Mouse (Mus musculus): Measurements from ENCODE around the gene Lect2.

The Lect2 gene

DNA sequence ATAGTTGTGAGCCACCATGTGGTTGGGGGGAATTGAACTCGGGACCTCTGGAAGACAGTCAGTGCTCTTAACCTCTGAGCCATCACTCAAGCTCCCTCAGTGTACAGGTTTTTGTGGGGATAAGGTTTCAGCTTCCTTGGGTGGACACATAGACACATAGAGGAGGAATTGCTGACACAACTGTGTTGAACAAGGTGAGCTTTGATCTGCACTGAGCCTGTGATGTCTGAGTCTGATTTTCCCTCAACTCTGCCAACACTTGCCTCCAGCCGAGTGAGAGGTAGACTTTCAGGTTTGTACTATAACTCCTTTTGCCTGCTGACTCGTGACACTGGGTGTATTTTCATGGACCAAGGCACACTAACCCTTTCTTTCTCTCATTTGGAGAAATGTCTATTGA is 8.4 kb upstream of the Lect2 start:
- no peak for DNase-seq (ENCODE audit: extremely low spot score, low read depth, low spot score)

DNA sequence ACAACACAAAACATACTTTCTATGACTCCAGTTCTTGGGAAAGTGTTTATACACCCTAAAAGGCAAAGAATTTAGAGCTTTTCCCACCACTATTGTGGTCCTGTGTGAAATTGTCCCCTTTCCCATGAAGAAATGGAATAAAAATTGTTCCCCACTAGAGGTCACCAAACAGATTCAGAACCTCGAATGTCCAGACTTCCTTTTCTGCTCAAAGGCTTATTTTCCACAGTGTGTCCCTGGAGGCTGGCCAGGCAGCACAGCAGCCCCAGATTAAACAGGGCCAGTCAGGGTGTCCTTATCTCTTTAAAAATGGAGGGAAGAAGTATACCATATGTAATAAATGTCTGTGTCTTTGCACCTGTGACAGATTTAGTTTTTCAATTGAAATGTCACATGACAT is 7.7 kb upstream of the Lect2 start:
- no peak for DNase-seq (ENCODE audit: extremely low spot score, low read depth, low spot score)

DNA sequence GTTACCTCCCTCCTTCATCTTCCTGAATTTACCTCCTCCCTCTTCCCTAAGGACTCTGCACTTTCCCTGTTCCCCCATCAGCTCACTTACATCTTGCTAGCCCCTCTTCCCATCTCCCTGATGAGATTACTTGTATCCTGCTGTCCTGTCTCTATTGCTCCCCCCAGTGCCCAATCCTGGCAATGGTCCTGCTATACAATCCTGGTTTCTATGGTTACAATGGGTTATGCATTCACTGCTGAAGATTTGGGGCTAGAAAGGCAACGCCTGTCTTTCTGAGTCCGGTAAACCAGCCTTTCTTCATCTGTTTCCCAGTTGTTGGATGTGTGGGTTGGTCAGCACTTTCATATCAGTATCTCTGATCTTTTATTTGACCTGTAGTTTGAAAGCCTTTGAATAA is 6.1 kb upstream of the Lect2 start:
- no peak for DNase-seq (ENCODE audit: extremely low spot score, low read depth, low spot score)

DNA sequence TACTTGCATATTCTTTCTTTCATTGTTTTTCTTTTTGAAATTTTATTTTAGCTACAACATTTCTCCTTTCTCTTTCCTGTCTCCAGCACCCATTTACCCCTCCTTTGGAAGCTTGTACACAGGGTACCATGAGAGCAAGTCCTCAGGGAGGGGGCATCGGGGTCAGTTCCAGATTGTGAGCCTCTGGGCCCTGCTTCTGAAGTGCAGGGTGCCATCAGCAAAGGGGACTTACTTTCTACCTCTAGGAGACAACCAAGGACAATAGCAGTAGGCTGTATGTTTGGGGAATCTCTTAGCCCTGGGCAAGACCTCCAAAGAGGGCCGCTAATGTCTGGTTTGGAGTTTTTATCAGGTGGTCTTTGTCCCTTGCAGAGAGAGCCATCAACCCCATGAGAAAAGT is 5.6 kb upstream of the Lect2 start:
- no peak for DNase-seq (ENCODE audit: extremely low spot score, low read depth, low spot score)

DNA sequence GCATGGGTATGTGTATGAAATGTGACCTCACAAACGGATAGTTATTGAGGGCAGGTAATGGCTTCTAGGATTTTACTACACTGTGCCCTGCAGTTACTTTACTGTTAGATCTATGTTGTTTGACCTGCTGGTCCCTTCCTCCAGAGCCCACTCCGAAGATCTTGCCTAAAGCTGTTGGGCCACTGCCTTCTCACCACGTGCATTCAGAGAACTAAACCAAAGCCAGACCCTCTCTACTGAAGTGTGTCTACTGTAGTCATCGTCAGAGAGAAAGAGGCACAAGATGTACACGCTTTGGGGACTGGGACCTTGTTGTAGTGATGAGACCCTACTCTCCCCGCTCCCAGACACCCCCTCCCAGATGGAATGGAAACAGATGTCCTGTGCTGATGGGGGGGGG is 3.4 kb upstream of the Lect2 start:
- DNase-seq (ENCODE audit: extremely low spot score, low read depth, low spot score): no peak

DNA sequence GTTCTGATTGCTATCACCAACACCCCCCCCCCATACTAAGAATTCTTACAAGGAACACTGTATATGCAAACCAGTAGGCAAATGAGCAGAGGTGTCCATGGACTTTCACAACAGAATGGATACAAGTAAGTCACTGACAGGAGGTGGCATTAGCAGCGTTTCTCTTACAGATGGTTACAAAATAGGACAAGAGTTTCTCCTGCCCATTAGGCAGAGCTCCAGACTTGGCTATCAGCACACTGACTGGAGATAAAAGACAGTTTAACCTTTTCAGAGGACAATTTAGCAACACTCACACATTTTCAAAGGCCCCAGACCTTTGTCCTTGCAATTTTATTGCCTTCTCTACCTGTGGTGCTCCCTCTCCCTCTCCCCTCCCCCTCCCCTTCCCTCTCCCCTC is 2.3 kb upstream of the Lect2 start:
- DNase-seq (ENCODE audit: extremely low spot score, low read depth, low spot score): no peak

DNA sequence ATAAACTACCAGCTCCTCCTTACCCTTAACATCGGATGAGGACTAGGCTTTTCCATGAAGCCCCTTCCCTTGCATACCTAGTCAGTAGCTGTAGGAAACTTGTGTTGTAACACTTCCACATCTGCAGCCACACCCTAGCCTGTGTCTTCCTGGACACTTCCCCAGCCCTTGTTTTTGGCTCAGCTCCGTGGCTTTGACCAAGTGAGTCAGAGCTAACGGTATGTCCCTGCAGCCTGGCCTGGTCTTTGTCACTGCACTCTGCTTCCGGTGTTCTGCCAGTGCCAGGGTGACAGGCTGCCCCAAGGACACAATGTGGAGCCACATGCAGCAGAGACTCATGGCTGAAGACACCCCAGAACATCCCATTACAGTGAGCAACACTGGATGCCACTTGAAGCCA is 1.1 kb upstream of the Lect2 start:
- no peak for DNase-seq (ENCODE audit: extremely low spot score, low read depth, low spot score)

DNA sequence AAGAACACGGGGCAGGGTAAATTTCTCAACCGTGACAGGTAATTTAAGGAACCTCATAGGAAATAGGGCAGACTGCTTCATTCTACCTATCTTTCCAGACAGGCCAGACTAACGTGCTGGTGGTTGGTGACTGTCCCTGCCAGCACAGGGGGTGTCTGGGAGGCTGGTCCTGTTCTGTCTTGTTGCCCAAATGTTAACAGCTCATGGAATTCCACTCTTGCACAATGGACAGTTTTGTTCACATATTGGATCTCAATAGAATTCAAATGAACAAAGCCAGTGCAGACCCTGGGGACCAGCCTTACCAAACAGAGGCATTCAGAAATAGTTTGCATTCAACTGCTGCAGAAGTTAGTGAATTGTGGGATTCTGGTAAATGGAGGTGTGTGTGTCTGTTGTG is 3.3 kb downstream of the Lect2 start:
- no peak for DNase-seq (ENCODE audit: extremely low spot score, low read depth, low spot score)

DNA sequence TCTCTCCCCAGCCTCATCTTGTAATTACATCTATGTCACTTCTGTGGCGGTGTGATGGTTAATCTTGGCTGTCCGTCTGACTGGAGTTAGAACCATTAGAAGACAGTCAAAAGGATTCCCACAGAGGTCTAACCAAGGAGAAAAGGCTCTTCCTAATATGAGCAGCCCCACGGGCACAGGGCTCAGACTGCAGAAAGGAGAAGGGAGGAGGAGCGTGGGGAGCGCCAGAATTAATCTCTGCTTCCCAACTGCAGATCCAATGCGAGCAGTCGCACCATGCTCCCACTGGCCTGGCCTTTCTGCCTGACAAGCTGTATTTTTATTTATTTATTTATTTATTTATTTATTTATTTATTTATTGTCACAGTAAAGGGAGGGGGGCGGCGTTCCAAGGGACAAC is 4.5 kb downstream of the Lect2 start:
- no peak for DNase-seq (ENCODE audit: extremely low spot score, low read depth, low spot score)

DNA sequence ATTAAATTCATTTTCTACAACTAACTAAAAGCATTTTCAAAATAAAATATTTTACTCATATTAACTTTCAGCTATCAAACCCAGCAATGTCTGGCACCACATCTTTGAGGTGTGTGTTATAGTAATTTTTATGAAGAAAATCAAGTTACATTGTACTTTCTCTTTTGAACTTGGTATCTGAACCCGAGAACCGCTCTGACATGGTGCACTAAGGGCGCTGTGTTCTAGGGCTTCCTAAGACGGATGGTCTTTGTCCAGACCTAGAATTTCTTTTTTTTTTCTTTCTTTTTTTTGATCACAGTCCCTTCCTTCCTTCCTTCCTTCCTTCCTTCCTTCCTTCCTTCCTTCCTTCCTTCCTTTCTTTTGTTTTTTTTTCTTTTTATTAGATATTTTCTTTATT is 8.5 kb downstream of the Lect2 start:
- DNase-seq (ENCODE audit: extremely low spot score, low read depth, low spot score): no peak

DNA sequence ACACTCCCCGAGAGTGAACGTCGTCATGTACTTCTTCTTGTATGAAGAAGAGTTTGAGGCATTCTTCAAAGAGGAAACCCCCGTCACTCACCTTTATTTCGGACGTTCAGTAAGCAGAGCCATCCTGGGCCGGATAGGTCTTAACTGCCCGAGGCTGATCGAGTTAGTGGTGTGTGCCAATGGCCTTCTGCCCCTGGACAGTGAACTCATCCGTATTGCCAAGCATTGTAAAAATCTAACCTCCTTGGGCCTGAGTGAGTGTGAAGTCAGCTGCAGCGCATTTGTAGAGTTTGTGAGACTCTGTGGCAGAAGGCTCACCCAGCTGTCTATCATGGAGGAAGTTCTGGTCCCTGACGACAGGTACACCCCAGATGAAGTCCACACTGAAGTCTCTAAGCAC is 11.3 kb downstream of the Lect2 start:
- no peak for DNase-seq (ENCODE audit: extremely low spot score, low read depth, low spot score)

DNA sequence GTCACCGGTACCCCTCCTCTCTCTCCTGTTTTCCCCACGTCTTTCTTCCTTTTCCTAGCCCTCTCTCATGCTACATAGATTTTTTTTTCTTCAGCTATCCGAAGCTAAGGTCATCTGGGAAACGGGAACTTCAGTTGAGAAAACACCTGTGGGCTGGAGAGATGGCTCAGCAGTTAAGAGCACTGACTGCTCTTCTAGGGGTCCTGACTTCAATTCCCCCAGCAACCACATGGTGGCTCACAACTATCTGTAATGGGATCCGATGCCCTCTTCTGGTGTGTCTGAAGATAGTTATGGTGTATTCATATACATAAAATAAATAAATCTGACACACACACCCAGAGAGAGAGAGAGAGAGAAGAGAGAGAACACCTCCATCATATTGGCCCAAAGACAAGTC is 12.7 kb downstream of the Lect2 start:
- DNase-seq (ENCODE audit: extremely low spot score, low read depth, low spot score): no peak

DNA sequence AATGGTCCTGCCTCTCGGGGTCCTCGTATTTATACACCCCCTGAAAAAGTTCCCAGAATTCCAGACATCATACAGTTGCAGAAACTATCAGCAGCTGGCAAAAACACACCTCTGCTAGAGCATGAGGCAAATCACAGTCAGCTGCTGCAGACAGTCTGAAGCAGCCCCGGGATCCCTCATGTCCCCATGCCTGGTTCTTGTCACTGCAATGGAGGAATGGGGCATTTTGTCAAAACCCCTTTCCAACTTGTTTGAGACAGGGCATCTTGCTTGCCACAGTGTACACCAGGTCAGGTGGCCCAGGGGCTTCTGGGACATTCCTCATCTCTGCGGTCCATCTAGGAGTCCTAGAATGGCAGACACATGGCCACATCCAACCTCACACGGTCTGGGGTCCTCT is 13.4 kb downstream of the Lect2 start:
- DNase-seq (ENCODE audit: extremely low spot score, low read depth, low spot score): no peak

DNA sequence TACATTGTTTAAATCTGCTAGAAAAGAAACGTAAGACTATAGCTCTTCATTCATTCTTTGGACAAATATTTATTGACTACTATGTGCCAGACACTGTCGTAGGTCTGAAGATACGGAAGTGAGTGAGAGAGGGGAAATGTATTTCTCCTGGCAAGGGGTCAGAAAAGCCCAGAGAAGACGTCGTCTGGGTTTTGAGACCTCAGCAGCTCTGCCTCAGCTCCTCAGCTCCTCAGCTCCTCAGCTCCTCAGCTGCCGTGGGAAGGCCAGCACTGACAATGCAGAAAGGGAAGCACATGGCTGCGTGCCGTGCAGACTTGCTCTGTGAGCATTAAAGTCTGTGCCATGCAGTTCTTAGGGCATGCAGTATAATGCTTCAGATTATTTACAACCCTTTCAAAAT is 18.6 kb downstream of the Lect2 start:
- DNase-seq (ENCODE audit: extremely low spot score, low read depth, low spot score): no peak

DNA sequence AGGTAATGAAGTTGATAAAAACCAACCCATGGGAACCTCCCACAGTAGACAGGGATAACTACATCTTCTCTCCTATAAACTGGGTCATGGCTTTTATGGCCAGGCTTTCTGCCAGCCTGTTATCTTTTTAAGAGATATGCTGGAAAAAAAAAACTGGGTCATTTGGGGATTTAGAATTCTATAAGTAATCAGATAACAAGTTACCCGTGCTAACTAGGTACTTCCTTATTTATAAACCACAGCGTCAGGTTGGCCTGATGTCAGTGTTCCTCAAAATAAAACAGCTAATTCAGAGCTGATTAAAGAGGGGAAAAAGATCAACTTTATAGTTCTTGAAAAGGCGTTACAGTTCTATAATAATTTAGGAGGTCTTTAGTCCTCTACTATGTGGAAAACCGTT is 19.3 kb downstream of the Lect2 start:
- no peak for DNase-seq (ENCODE audit: extremely low spot score, low read depth, low spot score)

DNA sequence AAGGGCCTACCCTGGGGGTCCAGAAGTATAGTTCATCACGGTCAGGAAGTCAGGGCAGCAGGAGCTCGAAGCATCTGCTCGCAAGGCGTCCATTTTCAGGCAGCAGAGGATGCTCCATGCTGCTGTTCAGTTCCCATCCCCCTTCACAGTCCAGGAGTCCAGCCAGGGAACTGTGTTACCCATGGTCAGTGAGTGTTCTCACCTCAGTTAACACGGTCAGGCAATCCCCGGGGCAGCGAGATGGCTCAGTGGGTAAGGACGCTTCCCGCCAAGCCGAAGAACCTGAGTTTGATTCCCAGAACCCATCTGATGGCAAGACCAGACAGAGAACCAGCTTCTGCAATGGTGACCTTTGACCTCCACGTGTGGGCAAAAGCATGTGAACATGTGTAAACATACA is 20.0 kb downstream of the Lect2 start:
- DNase-seq (ENCODE audit: extremely low spot score, low read depth, low spot score): no peak

DNA sequence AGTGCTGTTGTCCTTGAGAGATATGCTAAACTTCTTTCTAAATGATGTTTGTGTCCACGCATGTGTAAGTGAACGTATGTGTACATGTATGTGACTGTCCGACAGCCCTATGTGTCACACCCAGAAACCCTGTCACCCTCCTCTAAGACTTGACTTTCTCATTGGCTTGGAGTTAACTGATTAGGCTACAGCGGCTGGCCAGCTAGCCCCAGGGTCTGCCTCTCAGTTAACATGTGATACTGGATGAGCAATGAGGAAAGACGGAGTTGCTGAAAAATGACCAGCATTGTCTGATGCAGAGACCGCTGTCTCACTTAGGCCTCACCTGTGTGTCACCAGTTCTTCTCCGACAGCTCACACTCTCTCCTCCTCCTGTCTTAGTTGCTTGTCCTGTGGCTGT is 20.5 kb downstream of the Lect2 start:
- DNase-seq (ENCODE audit: extremely low spot score, low read depth, low spot score): no peak

DNA sequence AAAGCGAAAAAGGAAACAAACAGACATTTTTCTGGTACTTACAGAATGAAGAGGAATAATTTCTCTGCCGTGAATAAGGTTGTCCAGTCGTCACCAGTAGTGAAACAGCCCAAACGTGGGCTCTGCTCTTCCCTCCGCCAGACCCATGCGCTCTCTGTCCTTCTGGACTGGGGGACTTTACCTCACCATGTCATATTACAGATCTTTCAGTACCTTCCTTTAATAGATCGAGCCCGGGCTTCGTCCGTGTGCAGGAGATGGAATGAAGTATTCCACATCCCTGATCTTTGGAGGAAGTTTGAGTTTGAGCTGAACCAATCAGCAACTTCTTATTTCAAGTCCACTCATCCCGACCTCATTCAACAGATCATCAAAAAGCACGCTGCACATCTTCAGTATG is 21.4 kb downstream of the Lect2 start:
- no peak for DNase-seq (ENCODE audit: extremely low spot score, low read depth, low spot score)

DNA sequence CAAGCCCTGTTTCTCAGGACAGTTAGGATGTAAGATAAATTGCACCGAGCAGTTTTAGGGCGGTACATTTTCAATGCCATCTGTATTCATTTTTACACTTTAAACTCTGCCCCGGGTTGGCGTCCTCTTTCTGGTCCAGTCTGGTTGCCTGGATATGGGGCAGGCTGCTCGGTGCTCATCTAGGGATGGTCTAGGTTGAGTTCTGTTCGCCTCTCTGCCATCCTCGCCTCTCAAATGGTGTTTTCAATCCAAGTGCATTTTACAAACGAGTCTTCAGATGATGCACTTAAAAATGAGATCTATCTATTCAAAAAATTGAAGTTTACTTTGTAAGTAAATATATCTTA is 25.5 kb downstream of the Lect2 start:
- DNase-seq (ENCODE audit: extremely low spot score, low read depth, low spot score): no peak

DNA sequence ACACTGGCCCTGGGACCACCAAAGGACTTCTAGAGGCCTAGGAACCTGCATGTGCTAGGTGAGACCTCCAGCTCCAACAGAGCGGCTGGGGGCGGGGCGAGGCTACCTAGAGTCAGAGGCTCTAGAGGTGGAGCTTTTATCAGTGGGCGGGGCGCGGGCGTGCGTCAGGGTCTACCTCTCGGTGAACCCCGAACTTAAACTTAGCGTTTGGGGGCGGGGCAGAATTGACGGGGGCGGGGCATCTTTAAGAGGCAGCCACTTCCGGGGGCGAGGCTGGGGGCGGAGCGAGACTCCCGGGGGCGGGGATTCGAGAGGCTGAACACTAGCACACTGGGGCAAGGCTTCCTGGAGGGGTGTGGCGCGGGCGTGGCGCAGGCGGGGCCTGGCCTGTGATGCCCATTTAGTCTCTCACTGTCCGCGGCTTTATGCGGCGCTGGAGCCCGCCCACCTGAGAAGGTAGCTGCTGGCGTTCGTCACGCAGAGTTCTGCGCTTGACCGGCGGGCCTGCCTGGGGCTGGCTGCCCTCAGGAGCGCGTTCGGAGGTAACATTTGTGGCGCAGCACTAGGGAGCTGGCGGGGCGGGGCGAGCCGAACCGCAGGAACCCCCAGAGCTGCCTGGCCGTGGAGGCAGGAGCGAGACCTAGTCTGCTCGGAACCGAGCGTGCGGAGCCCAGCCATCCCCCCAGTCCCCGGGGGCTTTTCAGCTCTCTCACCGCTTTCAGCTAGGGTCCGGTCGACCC is 26.1 kb downstream of the Lect2 start, which contains the start of gene Fbxl21:
Gene Fbxl21, plus strand, starts transcription at position 392 of the 740 bp plus-strand sequence.
- DNase-seq (ENCODE audit: extremely low spot score, low read depth, low spot score): peak; percentile 14

DNA sequence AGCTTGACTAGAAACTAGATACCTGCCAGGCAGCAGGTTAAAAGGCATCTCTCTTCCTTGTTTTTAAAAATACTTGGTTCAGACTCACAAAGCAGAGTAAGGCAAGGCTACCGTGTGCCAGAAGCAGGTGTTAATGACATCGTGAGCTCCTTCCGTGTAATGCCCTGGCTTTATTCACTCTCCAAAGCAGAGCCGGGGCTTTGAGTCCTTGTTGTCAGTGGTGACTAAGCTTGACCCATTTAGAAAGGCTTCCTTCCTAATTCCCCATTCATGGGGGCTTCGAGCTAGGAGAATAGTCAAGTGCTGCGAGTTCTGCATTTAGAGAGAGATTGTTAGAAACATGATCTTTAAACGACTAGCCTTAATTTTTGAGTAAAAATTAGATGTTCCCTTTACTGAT is 31.5 kb downstream of the Lect2 start:
- no peak for DNase-seq (ENCODE audit: extremely low spot score, low read depth, low spot score)

DNA sequence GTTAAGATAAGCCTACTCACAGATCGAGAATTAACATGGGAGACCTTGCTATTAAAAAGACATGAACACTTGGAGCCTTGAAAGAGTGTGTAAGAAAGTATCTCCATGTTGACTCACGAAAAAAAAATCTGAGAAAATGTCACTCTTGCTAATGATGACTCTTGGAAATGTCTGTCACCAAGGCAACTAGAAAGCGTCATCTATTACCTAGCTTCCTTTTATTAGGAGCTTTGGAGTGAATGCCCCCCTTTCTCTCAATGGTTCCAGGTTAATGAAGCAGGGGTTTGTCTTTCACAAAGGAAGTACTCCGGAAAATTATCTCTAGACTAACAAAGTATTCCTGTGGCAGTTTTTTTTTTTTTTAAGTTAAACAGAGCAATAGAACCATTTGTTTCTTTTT is 32.0 kb downstream of the Lect2 start:
- DNase-seq (ENCODE audit: extremely low spot score, low read depth, low spot score): no peak

DNA sequence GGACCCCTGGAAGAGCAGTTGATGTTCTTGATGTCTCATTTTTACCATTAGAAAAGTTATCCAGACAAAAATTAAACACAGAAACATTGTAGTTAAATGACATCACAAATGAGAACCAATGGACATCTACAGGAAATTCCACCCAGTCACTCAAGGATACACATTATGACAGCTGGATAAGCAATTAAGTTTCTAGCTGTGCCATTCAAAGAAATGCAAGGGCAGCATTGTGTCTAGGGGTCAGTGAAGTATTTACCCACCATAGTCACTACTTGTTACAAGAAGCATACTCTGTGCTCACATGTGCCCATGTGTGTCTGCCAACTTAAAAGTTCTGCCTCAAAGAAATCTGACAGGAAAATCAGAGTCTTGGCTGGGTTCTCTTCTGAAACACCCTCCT is 34.7 kb downstream of the Lect2 start:
- no peak for DNase-seq (ENCODE audit: extremely low spot score, low read depth, low spot score)

DNA sequence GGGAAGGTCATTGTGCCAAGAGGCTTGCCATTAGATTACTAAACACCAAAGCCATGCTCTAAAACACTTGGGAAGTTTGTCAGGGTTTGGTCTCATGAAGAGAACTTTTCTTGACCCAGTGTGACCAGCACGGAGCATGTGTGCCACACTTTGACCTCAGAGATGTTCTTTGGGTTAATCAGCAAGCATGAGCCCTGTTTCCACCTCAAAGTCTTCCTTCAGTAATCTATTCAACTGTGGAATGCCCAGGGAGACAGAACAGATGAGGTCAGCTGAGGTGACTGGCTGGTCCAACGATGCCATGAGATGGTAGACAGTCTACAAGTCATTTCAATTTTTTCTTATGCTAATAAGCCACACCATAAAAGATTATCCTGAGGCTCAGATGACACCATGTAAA is 38.5 kb downstream of the Lect2 start:
- DNase-seq (ENCODE audit: extremely low spot score, low read depth, low spot score): no peak

Measured in hindlimb bud, embryonic 11.5 days (tissue).